Mouse (Mus musculus) small intestine, adult 2 months (tissue): ENCODE results near the gene Rbm20. TPM values are rescaled to one million over a fixed set of nuclear protein-coding genes. Genes with fewer than 3 reads are reported as not detected.

Source experiments
- H3K27ac ChIP-seq: fragments of 200-500 bp; 2 replicates; pipeline ENCODE4 v1.5.1; 2012; ENCODE audit warnings: low read depth, low read length, control low read depth, inconsistent platforms; ENCODE audit not compliant: insufficient read depth
- H3K27me3 ChIP-seq: fragments of 200-500 bp; 2 replicates; pipeline ENCODE4 v1.6.1; 2012; ENCODE audit warnings: mild to moderate bottlenecking, moderate library complexity, low read length, inconsistent platforms; ENCODE audit not compliant: control insufficient read depth, insufficient read depth
- H3K36me3 ChIP-seq: fragments of 200-500 bp; 2 replicates; pipeline ENCODE4 v1.6.1; 2012; ENCODE audit warnings: mild to moderate bottlenecking, low read length, control low read depth, inconsistent platforms; ENCODE audit not compliant: control insufficient read depth, insufficient read depth
- H3K4me1 ChIP-seq: fragments of 200-500 bp; 2 replicates; pipeline ENCODE4 v1.6.1; 2012; ENCODE audit warnings: low read length, inconsistent platforms, mixed read lengths; ENCODE audit not compliant: control insufficient read depth, insufficient read depth, insufficient read length
- H3K4me3 ChIP-seq: fragments of 200-500 bp; 2 replicates; pipeline ENCODE4 v1.5.1; 2012; ENCODE audit warnings: low read depth, mild to moderate bottlenecking, control low read depth, inconsistent platforms, low read length, moderate library complexity
- CTCF ChIP-seq: fragments of 200-500 bp; IDR thresholded peaks from 2 replicates; pipeline ENCODE4 v1.5.1; 2012; ENCODE audit warnings: low read depth, mild to moderate bottlenecking, control low read depth, inconsistent platforms, low read length, moderate library complexity, mixed read lengths; ENCODE audit not compliant: insufficient replicate concordance, insufficient read length; ENCODE audit errors: extremely low read depth
- POLR2A ChIP-seq: fragments of 200-500 bp; IDR thresholded peaks from 2 replicates; pipeline ENCODE4 v1.6.1; 2012; ENCODE audit warnings: low read depth, mild to moderate bottlenecking, control low read depth, inconsistent platforms, low read length, moderate library complexity
- whole genome bisulfite sequencing: fragments of 180-500 bp; shearing (Covaris S2); methylation state at CpG from one replicate; pipeline ENCODE4 v1.1.7; 2018; 5-methylcytosine and 5-hydroxymethylcytosine counted together
- polyA plus RNA-seq: library from polyadenylated mRNA; depleted of rRNA; stranded (reverse); fragments of >200 nt; gene quantifications from 2 replicates; pipeline ENCODE4 v1.2.3, GENCODE M21; 2012

Gene Rbm20
- polyA plus RNA-seq, 1 experiment = 0.16 TPM

- H3K27me3 ChIP-seq = no peaks in the 10 kb centered on the region
- TF ChIP-seq POLR2A (no peak), CTCF (no peak)
- H3K4me3 ChIP-seq = no peak overlapping the region
- no peak overlapping the region for H3K27ac ChIP-seq
- peaks cover 20% of the 10 kb centered on the region; the same call in 1 of the 2 replicates for H3K4me1 ChIP-seq
- 37% methylated on average over 7 of the region's 7 CpGs for WGBS
- no peaks in the 10 kb centered on the region for H3K36me3 ChIP-seq
These were observed 155.4 kb downstream of the Rbm20 start for GRCm38 (mm10) chr19:53832512-53832911.

- H3K27ac ChIP-seq = no peak overlapping the region
- H3K4me3 ChIP-seq = no peak overlapping the region
- peaks cover 22% of the 10 kb centered on the region; the same call in 1 of the 2 replicates for H3K4me1 ChIP-seq
- no peak for TF ChIP-seq CTCF
- no peak for TF ChIP-seq POLR2A
- no peaks in the 10 kb centered on the region for H3K27me3 ChIP-seq
- 46% methylated on average over 8 of the region's 8 CpGs for WGBS
- no peaks in the 10 kb centered on the region for H3K36me3 ChIP-seq
These were observed 156.8 kb downstream of the Rbm20 start for GRCm38 (mm10) chr19:53833745-53834369.

- H3K4me3 ChIP-seq = no peak overlapping the region
- TF ChIP-seq CTCF = no peak
- TF ChIP-seq POLR2A = no peak
- 35% methylated on average over 6 of the region's 6 CpGs for WGBS
- peaks cover 19% of the 10 kb centered on the region; the same call in 1 of the 2 replicates for H3K4me1 ChIP-seq
- peak overlapping the region; percentile 90 for H3K27ac ChIP-seq
- no peaks in the 10 kb centered on the region for H3K36me3 ChIP-seq
- H3K27me3 ChIP-seq = no peaks in the 10 kb centered on the region
These were observed 159.7 kb downstream of the Rbm20 start for GRCm38 (mm10) chr19:53836569-53837454.

GRCm38 (mm10) chr19:53838850-53839249, 161.7 kb downstream of the Rbm20 start:
- no peak overlapping the region for H3K27ac ChIP-seq
- TF ChIP-seq POLR2A = no peak
- no peak for TF ChIP-seq CTCF
- 23% methylated on average over 9 of the region's 9 CpGs for WGBS
- no peak overlapping the region for H3K4me3 ChIP-seq
- H3K36me3 ChIP-seq = no peaks in the 10 kb centered on the region
- no peaks in the 10 kb centered on the region for H3K27me3 ChIP-seq
- H3K4me1 ChIP-seq = peaks cover 17% of the 10 kb centered on the region; the same call in 1 of the 2 replicates

- peaks cover 17% of the 10 kb centered on the region; the same call in 1 of the 2 replicates for H3K4me1 ChIP-seq
- no peak for TF ChIP-seq POLR2A
- no peak for TF ChIP-seq CTCF
- no peak overlapping the region for H3K27ac ChIP-seq
- WGBS = 88% methylated on average over 6 of the region's 6 CpGs
- no peaks in the 10 kb centered on the region for H3K36me3 ChIP-seq
- H3K4me3 ChIP-seq = no peak overlapping the region
- H3K27me3 ChIP-seq = no peaks in the 10 kb centered on the region
These were observed 162.7 kb downstream of the Rbm20 start for GRCm38 (mm10) chr19:53839837-53840236.

GRCm38 (mm10) chr19:53841915-53842314, 164.8 kb downstream of the Rbm20 start:
- Histone ChIP-seq H3K27me3 (no peaks in the 10 kb centered on the region), H3K4me3 (no peak overlapping the region), H3K36me3 (no peaks in the 10 kb centered on the region), H3K4me1 (peaks cover 17% of the 10 kb centered on the region), H3K27ac (no peak overlapping the region)
- 79% methylated on average over 8 of the region's 8 CpGs for WGBS
- TF ChIP-seq CTCF (peak; percentile 57; the same call in 1 of the 2 replicates), POLR2A (no peak)

GRCm38 (mm10) chr19:53843972-53844371, 166.9 kb downstream of the Rbm20 start:
- no peak overlapping the region for H3K27ac ChIP-seq
- H3K4me1 ChIP-seq = peaks cover 24% of the 10 kb centered on the region
- H3K4me3 ChIP-seq = no peak overlapping the region
- TF ChIP-seq CTCF (no peak), POLR2A (no peak)
- no peaks in the 10 kb centered on the region for H3K36me3 ChIP-seq
- no peaks in the 10 kb centered on the region for H3K27me3 ChIP-seq
- WGBS = 65% methylated on average over 8 of the region's 8 CpGs
